Mouse (Mus musculus): Measurements from ENCODE around the gene Atxn7l2. TPM values are rescaled to one million over a fixed set of nuclear protein-coding genes. Genes with fewer than 3 reads are reported as not detected.

Atxn7l2 gene
- polyA plus RNA-seq, 1 experiment from 2014 or later: 21.1 TPM

Other genes with a start within 250 kb of the Atxn7l2 start
- gene Gstm3, start 241.7 kb downstream of the Atxn7l2 start, polyA plus RNA-seq (2014; fragmentation: Nextera tagmentation; extraction: Ambion mirVana): not detected in 2 replicates
- gene Gstm2, start 224.5 kb downstream of the Atxn7l2 start, polyA plus RNA-seq (2014; fragmentation: Nextera tagmentation; extraction: Ambion mirVana): 7.9 and 8.4 TPM in 2 replicates
- 92.3 and 106 TPM in 2 replicates for gene Gstm1, start 193.0 kb downstream of the Atxn7l2 start, polyA plus RNA-seq (2014; fragmentation: Nextera tagmentation; extraction: Ambion mirVana)
- gene Gstm4, start 166.0 kb downstream of the Atxn7l2 start, polyA plus RNA-seq (2014; fragmentation: Nextera tagmentation; extraction: Ambion mirVana): 17.5 and 19.1 TPM in 2 replicates
- 43.8 and 45.5 TPM in 2 replicates for gene Ampd2, start 124.3 kb downstream of the Atxn7l2 start, polyA plus RNA-seq (2014; fragmentation: Nextera tagmentation; extraction: Ambion mirVana)
- 0.33 and 0.48 TPM in 2 replicates for gene Gnat2, start 118.1 kb downstream of the Atxn7l2 start, polyA plus RNA-seq (2014; fragmentation: Nextera tagmentation; extraction: Ambion mirVana)
- 132 and 142 TPM in 2 replicates for gene Gnai3, start 64.8 kb downstream of the Atxn7l2 start, polyA plus RNA-seq (2014; fragmentation: Nextera tagmentation; extraction: Ambion mirVana)
- gene Gpr61, start 56.1 kb downstream of the Atxn7l2 start, polyA plus RNA-seq (2014; fragmentation: Nextera tagmentation; extraction: Ambion mirVana): 3.6 and 3.9 TPM in 2 replicates
- gene Amigo1, start 24.6 kb downstream of the Atxn7l2 start, polyA plus RNA-seq (2014; fragmentation: Nextera tagmentation; extraction: Ambion mirVana): 11.1 and 11.3 TPM in 2 replicates
- 2.4 and 2.7 TPM in 2 replicates for gene Cyb561d1, start 9.7 kb downstream of the Atxn7l2 start, polyA plus RNA-seq (2014; fragmentation: Nextera tagmentation; extraction: Ambion mirVana)
- gene Sypl2, start 15.7 kb upstream of the Atxn7l2 start, polyA plus RNA-seq (2014; fragmentation: Nextera tagmentation; extraction: Ambion mirVana): 0.17 and 0.50 TPM in 2 replicates
- 251 and 253 TPM in 2 replicates for gene Psma5, start 46.0 kb upstream of the Atxn7l2 start, polyA plus RNA-seq (2014; fragmentation: Nextera tagmentation; extraction: Ambion mirVana)
- gene Sort1, start 73.1 kb upstream of the Atxn7l2 start, polyA plus RNA-seq (2014; fragmentation: Nextera tagmentation; extraction: Ambion mirVana): 24.2 and 25.4 TPM in 2 replicates
- 0.16 and 0.31 TPM in 2 replicates for gene Mybphl, start 154.0 kb upstream of the Atxn7l2 start, polyA plus RNA-seq (2014; fragmentation: Nextera tagmentation; extraction: Ambion mirVana)
- 5.6 and 9.6 TPM in 2 replicates for gene Psrc1, start 172.9 kb upstream of the Atxn7l2 start, polyA plus RNA-seq (2014; fragmentation: Nextera tagmentation; extraction: Ambion mirVana)
- 39.4 and 49.7 TPM in 2 replicates for gene Celsr2, start 204.6 kb upstream of the Atxn7l2 start, polyA plus RNA-seq (2014; fragmentation: Nextera tagmentation; extraction: Ambion mirVana)
- gene Sars, start 234.3 kb upstream of the Atxn7l2 start, polyA plus RNA-seq (2014; fragmentation: Nextera tagmentation; extraction: Ambion mirVana): 207 and 222 TPM in 2 replicates